Mouse (Mus musculus) thymus, postnatal 10 days (tissue): Measurements from ENCODE around the gene Gm21964.

ENCODE experiments used
- DNase-seq, 2 experiments: peaks; one replicate each; pipeline ENCODE4 v3.0.0; 2021; ENCODE audit warnings: low spot score in 2 of 2

Gm21964 gene

DNA sequence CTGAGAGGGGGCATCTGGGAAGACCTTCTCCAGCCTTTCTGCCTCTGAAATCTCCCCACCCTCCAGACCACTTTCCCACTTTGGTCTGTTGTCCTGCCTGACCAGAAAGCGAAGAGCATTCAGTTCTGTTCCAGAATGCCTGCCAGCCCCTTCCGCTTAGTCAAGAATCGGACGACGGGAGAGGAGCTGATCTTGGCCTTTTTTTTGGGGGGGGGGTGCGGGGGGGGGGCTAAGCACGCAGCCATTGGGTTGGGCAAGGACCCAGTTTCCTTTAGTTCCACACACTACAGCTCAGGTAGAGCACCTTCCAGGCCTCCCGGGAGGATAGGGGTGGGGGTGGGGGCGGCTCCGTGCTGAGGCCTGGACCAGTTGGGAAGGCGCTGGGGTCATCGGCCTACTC lies at the start of gene Gm21964:
Gene Gm21964, plus strand, starts transcription at position 301 of the 400 bp plus-strand sequence.
- no peak for DNase-seq

GRCm38 (mm10) chr8:110051208-110051607 lies 49.8 kb upstream of the Gm21964 start:
- no peak for DNase-seq

GRCm38 (mm10) chr8:110058207-110058606 lies 42.8 kb upstream of the Gm21964 start:
- no peak for DNase-seq

DNA sequence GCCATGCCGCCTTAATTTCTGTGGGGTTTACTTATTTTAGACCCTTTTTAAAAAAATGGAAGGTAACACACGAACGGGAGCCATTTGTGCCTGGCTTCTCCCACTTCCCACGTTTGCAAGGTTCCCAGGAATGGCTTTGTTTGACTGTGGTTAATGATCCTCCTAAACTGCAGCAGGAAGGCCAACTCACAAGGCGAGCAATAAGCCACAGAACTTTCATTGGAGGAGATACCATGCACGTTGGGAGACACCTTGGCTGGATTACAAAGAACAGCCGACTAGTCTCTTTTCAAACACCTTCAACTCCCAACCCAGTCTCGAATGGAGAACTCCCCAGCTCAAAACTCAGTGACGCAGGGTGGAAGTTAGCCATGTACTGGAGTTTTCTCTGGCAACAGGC lies 36.8 kb upstream of the Gm21964 start:
- DNase-seq: no peak

DNA sequence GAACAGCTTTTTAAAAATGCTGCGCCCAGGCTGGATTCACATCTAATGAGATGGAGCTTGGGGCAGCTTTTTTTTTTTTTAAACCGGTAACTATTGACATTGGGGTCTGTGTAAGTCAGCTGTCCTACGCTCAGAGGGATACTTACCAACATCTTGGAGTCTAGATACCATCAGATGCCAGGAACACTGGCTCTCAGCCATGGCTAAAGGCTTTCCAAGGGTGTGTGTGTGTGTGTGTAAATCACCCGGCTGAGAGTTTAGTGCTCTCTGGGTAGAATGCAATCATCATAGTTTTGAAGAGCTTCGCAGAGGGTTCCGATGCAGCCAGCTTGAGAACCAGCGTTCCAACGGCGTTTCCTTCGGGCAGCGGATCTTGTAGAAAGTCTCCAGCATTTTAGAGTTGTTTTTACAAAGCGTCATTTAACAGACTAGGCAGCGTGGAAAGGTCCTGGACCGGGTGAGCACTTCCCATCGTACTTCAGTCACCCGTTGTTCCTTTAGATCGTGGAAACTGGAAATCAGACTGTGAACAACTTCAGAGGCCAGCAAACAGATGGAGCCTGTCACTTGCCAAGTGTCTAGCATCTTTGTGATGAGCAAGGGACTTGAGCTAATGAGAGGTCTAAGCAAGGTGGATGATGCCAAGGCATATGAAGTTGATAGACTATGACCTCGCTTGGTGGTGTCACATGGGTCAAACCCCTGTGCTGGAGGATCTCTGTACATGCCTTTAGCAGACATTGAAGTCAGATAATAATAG lies 36.2 kb upstream of the Gm21964 start:
- DNase-seq: no peak

DNA sequence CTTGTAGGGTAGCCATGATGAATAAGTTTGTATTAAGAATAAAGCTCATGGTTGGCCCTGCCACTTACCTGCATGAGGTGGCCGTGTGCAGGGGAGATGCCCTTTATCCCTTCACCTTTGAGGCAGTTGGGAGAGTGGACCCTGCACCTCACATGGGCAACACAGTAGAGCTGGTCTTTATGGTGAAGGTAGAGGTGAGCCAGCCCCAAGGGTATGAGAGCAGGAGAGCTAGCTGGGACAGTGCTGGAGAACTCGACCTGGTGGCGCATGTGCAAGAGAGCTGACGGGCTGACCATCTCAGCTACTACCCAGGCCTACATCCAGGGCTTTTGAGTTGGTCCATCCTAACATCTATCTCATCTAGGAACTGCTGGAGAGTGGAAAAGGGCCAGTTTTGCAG lies 35.3 kb upstream of the Gm21964 start:
- DNase-seq: no peak

GRCm38 (mm10) chr8:110069706-110070105 lies 31.3 kb upstream of the Gm21964 start:
- no peak for DNase-seq

- peak in 1 of 2 experiments; percentile 50 for DNase-seq
Measured at GRCm38 (mm10) chr8:110071600-110071999, 29.4 kb upstream of the Gm21964 start.

DNA sequence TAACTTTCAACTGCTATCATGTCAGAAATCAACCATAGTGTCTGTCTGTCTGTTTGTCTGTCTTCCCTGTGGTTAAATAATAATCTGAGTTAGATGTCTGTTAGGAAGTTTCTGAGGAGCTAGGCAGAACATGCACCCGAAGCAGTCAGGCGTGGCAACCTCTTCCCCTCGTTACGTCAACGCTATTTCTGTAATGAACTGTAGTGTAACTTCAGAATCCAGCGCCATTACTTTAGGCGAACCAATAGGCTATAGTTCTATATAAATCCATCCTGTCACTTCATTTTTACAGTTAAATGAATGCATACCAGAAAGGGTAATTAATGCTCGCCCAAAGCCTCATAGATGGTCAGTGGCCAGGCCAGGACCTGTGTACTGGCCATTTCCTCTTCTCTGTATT lies 26.5 kb upstream of the Gm21964 start:
- no peak for DNase-seq

- peak; percentile 6 to 25 for DNase-seq
Measured at GRCm38 (mm10) chr8:110079282-110080221, 21.5 kb upstream of the Gm21964 start, which contains the start of gene Zfp612. TSS of gene Zfp612 (plus strand) at chr8:110079746.

DNA sequence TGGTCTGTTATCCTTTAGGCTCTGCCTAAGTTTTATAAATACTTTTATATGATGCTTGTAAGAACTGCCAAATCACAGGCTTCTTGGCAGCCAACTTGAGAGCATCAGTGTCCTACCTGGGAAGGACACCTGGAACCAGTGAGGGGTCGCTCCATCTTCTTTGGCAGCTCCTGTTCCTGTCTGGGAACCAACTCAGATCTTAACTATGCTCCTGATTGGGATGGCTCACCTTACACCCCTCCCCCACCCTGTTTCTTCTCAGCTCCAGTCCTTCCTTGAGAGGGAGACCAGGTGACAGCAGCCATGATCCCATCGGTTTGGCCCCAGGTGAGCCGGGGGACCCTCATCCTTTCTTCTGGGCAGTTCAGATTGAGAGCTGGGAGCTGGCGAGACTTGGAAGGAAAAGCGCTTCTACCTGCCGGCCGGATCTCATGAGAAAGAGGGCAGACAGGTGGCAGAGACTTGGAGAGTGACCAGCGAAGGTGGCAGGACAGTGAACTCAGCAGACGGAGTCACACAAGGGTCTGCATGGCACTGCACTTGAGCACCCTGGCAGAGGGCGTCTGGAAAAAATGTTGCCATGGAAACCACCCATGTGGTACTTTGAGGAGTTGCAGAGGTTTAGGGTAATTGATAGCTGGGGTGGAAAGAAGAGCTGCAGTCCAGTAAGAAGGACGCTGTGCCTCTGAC lies 18.4 kb upstream of the Gm21964 start:
- DNase-seq: no peak

DNA sequence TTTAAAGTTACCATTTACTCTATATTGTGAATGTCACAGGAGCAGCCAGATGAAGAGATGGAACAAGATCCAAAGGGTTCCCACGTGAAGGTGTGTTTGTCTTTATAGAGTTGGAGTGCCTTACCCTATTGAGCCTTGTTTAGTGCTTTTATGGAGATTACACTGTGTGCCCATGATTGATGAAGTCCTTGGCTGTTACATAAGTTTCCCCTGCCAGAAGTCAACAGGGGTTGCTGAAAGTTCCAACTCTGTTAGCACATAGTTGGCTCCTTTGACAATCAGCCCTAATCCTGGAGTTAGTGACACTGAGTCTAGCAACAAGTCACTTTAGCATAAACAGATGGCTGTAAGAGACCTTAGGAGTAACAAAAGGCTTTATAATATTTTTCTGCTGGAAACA lies 9.1 kb upstream of the Gm21964 start:
- no peak for DNase-seq

GRCm38 (mm10) chr8:110101676-110102075 lies 669 bp downstream of the Gm21964 start:
- DNase-seq: no peak

DNA sequence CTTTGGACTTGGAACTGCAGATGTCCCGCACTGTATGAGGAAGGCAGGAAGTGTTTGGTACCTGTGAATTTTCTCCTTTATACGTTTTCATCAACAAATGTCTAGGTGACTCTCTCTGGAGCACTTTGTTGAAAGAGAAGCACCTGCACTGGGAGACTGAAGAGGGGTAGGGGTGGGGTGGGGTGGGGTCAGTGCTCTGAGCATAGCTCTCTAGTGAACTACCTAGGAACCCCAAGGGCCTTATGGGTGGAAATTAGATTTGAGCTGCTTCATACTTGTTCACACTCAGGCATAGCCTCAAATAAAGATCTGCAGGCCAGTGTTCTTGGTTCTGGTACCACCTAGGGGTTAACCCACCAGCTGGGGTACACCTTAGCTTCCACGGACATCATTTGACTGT lies 1.6 kb downstream of the Gm21964 start, which contains the start of gene Gm17720:
Gene Gm17720, minus strand, starts transcription at position 101 of the 400 bp plus-strand sequence.
- DNase-seq: no peak

DNA sequence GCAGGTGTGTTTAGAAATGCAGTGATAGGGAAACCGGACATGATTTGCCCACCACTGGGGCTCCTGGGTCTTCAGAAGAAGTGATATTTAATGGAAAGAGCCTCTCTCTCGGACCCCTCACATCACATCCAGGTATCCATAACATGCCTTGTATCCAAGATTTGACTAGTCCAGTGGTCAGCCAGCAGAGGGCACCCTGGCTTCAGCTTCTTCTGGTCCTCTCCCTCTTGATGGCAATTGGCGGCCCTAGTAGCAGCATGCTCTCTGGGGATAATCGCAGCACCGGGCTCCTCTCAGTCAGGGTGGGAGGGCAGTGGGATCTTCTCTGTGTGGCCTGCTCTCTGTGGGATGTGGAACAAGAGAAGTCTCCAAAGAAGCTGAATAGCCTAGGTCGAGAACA lies 18.7 kb downstream of the Gm21964 start:
- DNase-seq: no peak

- peak; percentile 9 to 62 for DNase-seq
Measured at GRCm38 (mm10) chr8:110130537-110130936, 29.5 kb downstream of the Gm21964 start.

DNA sequence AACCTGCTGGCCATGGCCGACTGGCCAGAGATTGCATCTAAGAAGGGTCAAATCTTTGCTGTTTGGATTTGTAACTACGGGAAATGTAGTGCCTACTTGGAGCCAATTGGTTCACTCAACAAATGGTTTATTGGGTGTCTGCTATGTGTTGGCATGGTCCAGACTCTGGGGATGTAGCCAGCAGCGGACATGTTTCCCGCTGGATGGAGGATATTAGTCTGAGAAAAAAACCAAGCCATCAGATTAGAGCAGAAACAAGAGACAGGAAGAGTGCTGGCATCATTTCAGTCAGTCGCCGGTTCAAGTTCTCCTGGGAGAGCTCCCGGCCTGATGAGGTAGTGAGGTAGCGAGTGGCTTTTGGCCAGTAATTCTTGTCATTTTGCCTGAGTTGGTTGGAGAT lies 33.2 kb downstream of the Gm21964 start:
- DNase-seq: no peak

- DNase-seq: no peak
Measured at GRCm38 (mm10) chr8:110135515-110135914, 34.5 kb downstream of the Gm21964 start.

GRCm38 (mm10) chr8:110140156-110140555 lies 39.1 kb downstream of the Gm21964 start:
- DNase-seq: no peak

- no peak for DNase-seq
Measured at GRCm38 (mm10) chr8:110140770-110141169, 39.8 kb downstream of the Gm21964 start.

GRCm38 (mm10) chr8:110145538-110145937 lies 44.5 kb downstream of the Gm21964 start:
- peak in 1 of 2 experiments; percentile 50 for DNase-seq

- DNase-seq: no peak
Measured at GRCm38 (mm10) chr8:110152951-110153350, 51.9 kb downstream of the Gm21964 start.
